Mouse (Mus musculus) spleen, adult 2 months (tissue): ENCODE data around the gene Timm10b. TPM values are rescaled to one million over a fixed set of nuclear protein-coding genes. Genes with fewer than 3 reads are reported as not detected.
A peak's percentile ranks its signal among the peaks of the same experiment; 100 is the strongest.

Experiments used
- DNase-seq, 2 experiments: peaks; one replicate each; pipeline versions ENCODE4 v3.0.0 to v3.0.0-alpha.2; 2012 to 2021; ENCODE audit warnings: low spot score in 2 of 2, low read depth in 1 of 2
- H3K27ac ChIP-seq: fragments of 200-500 bp; 2 replicates; pipeline ENCODE4 v1.5.1; 2012; ENCODE audit warnings: low read length, inconsistent platforms; ENCODE audit not compliant: insufficient read depth
- H3K27me3 ChIP-seq: fragments of 200-500 bp; 2 replicates; pipeline ENCODE4 v1.6.1; 2012; ENCODE audit warnings: mild to moderate bottlenecking, moderate library complexity, low read length, inconsistent platforms; ENCODE audit not compliant: control insufficient read depth, insufficient read depth
- H3K36me3 ChIP-seq: fragments of 200-500 bp; 2 replicates; pipeline ENCODE4 v1.6.1; 2012; ENCODE audit warnings: mild to moderate bottlenecking, low read length, inconsistent platforms; ENCODE audit not compliant: control insufficient read depth, insufficient read depth
- H3K4me1 ChIP-seq: fragments of 200-500 bp; 2 replicates; pipeline ENCODE4 v1.6.1; 2011; ENCODE audit warnings: inconsistent platforms; ENCODE audit not compliant: control insufficient read depth, insufficient read depth, insufficient read length
- H3K4me3 ChIP-seq: fragments of 200-500 bp; 2 replicates; pipeline ENCODE4 v1.5.1; 2011; ENCODE audit warnings: mild to moderate bottlenecking, inconsistent platforms; ENCODE audit not compliant: insufficient read depth, insufficient read length; ENCODE audit errors: extremely low read depth
- CTCF ChIP-seq: fragments of 200-500 bp; IDR thresholded peaks from 2 replicates; pipeline ENCODE4 v1.5.1; 2011; ENCODE audit warnings: mild to moderate bottlenecking, inconsistent platforms; ENCODE audit not compliant: insufficient read depth, insufficient read length, insufficient replicate concordance; ENCODE audit errors: extremely low read depth
- POLR2A ChIP-seq: fragments of 200-500 bp; IDR thresholded peaks from 2 replicates; pipeline ENCODE4 v1.6.1; 2011; ENCODE audit warnings: low read depth, low read length, inconsistent platforms
- WGBS: fragments of 180-500 bp; shearing (Covaris S2); methylation state at CpG from one replicate; pipeline ENCODE4 v1.1.7; 2018; 5-methylcytosine and 5-hydroxymethylcytosine counted together
- polyA plus RNA-seq: library from polyadenylated mRNA; depleted of rRNA; stranded (reverse); fragments of >200 nt; gene quantifications from 2 replicates; pipeline ENCODE4 v1.2.3, GENCODE M21; 2012

Gene Timm10b
- polyA plus RNA-seq, 1 experiment, result 87.3 TPM

DNA sequence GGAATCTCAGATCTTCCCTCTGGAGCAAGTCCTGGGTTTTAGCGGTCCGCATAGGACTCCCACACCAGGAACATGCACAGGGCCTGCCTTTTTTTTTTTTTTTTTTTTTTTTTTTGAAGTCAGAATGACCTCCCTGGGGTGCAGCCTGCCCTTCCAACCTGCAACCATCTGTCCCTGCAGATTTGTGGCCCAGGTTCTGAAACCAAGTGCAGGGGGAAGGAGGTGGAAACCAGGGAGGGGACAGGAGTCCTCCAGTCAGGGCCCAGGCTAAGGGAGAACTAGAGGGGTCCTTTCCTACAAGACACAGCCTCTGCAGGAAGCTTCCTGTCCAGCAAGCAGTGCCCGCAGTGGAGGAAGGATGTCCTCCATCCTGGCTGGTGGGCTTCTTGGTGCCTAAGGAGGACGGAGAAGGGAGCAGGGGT lies 7.3 kb upstream of the Timm10b start:
- Histone ChIP-seq H3K27ac (no peak overlapping the region), H3K4me1 (peaks cover 2% of the 10 kb centered on the region; the same call in 1 of the 2 replicates), H3K36me3 (0 out of 2 replicates have a peak, but pooled peaks cover 1% of the 10 kb centered on the region), H3K27me3 (0 out of 2 replicates have a peak, but pooled peaks cover 2% of the 10 kb centered on the region), H3K4me3 (peak overlapping the region; percentile 82)
- DNase-seq, result no peak
- TF ChIP-seq CTCF (no peak), POLR2A (no peak)
- 37% methylated on average over 4 of the region's 4 CpGs for WGBS

GRCm38 (mm10) chr7:105633127-105633800 lies 6.6 kb upstream of the Timm10b start, which contains the start of gene Trim3:
Gene Trim3 (minus strand): TSS chr7:105633571.
- TF ChIP-seq CTCF, result no peak
- no peak; the same call in 1 of the 2 replicates for TF ChIP-seq POLR2A
- peaks cover 2% of the 10 kb centered on the region; the same call in 1 of the 2 replicates for H3K4me1 ChIP-seq
- peak; percentile 15 to 84 for DNase-seq

DNA sequence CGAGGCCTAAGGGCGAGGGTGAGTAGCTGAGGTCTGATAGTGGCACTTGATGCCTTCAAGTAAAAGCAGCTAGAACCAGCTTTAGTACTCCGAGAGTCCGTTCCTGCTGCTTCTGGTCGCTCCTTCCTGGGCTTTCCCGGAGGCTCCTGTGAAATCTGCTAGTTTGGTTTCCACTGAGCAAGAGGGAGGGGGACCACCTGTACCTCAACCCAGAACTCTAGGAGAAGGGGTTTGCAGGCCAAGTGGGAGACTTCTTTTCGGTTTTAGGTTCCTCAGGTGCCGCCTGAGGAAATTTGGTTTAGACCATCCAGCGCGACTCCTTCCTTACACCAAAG lies 6.1 kb upstream of the Timm10b start:
- 3% methylated on average over 10 of the region's 10 CpGs for WGBS
- Histone ChIP-seq H3K36me3 (0 out of 2 replicates have a peak, but pooled peaks cover 1% of the 10 kb centered on the region), H3K27ac (0 out of 2 replicates have a peak overlapping the region, but pooled peaks have one; percentile 55), H3K4me3 (peak overlapping the region; percentile 82), H3K27me3 (0 out of 2 replicates have a peak, but pooled peaks cover 2% of the 10 kb centered on the region), H3K4me1 (peaks cover 2% of the 10 kb centered on the region; the same call in 1 of the 2 replicates)
- no peak for DNase-seq
- TF ChIP-seq POLR2A (no peak), CTCF (no peak)

More at GRCm38 (mm10) chr7:105633127-105633800, 6.6 kb upstream of the Timm10b start, which contains the start of gene Trim3:
- Histone ChIP-seq H3K27me3 (0 out of 2 replicates have a peak, but pooled peaks cover 2% of the 10 kb centered on the region), H3K27ac (0 out of 2 replicates have a peak within 1 kb of the TSS, but pooled peaks have one; percentile 55), H3K4me3 (peak within 1 kb of the TSS; percentile 82), H3K36me3 (0 out of 2 replicates have a peak, but pooled peaks cover 1% of the 10 kb centered on the region)
- WGBS, result under 1% methylated on average over 70 of the region's 71 CpGs

DNA sequence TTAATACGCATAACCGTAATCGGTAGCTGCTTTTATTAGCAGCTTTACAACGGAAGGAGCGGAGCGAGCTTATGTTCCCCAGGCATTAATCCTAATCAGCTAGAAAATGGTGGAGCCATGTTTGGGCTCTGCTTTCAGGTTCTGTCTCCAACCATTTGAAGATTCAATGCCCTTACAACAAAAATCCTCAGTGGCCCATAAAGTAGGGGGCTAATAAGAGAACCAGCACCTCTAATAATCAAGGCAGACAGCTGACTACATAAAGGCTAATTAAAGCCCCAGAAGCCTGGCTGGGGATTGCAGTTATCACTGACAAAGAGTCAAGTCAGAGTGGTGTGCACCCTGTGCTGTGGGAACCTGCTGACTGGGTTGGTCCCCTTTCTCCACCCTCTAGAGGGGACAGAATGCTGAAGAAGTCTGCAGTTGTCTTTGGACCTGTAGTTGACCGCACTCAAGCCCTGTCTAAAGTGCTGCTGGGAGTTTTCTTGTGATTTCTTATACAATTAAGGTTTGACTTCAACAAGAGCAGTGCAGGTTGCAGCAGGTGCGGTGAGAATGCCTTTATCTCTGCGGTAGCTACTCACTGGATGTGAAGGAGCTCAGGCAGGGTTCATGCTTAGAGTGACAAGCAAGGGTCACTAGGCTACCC lies 5.5 kb upstream of the Timm10b start:
- DNase-seq, result no peak
- 62% methylated on average over 9 of the region's 9 CpGs for WGBS
- peaks cover 2% of the 10 kb centered on the region; the same call in 1 of the 2 replicates for H3K4me1 ChIP-seq
- H3K36me3 ChIP-seq, result 0 out of 2 replicates have a peak, but pooled peaks cover 1% of the 10 kb centered on the region
- no peak for TF ChIP-seq POLR2A
- TF ChIP-seq CTCF, result no peak
- 0 out of 2 replicates have a peak, but pooled peaks cover 2% of the 10 kb centered on the region for H3K27me3 ChIP-seq
- H3K4me3 ChIP-seq, result no peak overlapping the region
- H3K27ac ChIP-seq, result no peak overlapping the region

- Histone ChIP-seq H3K4me3 (no peak overlapping the region), H3K36me3 (0 out of 2 replicates have a peak, but pooled peaks cover 1% of the 10 kb centered on the region), H3K27ac (no peak overlapping the region), H3K4me1 (peaks cover 2% of the 10 kb centered on the region; the same call in 1 of the 2 replicates), H3K27me3 (0 out of 2 replicates have a peak, but pooled peaks cover 2% of the 10 kb centered on the region)
- WGBS, result 84% methylated on average over 2 of the region's 2 CpGs
- DNase-seq, result no peak
- no peak for TF ChIP-seq POLR2A
- TF ChIP-seq CTCF, result no peak
Measured at GRCm38 (mm10) chr7:105635726-105636125, 4.1 kb upstream of the Timm10b start.

DNA sequence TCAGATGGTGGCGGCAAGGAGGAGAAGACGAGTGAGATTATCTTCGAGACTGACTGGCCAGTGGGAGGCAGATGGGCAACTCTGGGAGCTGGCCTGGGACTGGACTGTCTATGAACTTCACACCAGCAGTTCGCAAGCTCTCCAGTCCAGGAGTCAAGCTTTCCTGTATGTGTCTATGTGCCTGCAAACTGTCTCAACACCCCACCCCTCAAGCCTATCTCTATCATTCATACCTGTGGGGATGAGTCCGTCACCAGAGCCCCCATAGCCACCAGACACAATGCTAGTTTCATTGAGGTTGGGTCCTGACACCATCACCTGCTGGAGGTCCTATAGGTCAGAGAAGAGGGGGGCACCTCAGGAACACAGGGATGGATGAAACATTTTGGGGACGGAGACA lies 1.1 kb upstream of the Timm10b start:
- TF ChIP-seq POLR2A, result no peak
- no peak for TF ChIP-seq CTCF
- Histone ChIP-seq H3K27ac (no peak overlapping the region), H3K4me3 (no peak overlapping the region), H3K4me1 (peaks cover 7% of the 10 kb centered on the region; the same call in 1 of the 2 replicates), H3K36me3 (peaks cover 4% of the 10 kb centered on the region; the same call in 1 of the 2 replicates), H3K27me3 (no peaks in the 10 kb centered on the region)
- 94% methylated on average over 6 of the region's 6 CpGs for WGBS
- DNase-seq, result no peak

DNA sequence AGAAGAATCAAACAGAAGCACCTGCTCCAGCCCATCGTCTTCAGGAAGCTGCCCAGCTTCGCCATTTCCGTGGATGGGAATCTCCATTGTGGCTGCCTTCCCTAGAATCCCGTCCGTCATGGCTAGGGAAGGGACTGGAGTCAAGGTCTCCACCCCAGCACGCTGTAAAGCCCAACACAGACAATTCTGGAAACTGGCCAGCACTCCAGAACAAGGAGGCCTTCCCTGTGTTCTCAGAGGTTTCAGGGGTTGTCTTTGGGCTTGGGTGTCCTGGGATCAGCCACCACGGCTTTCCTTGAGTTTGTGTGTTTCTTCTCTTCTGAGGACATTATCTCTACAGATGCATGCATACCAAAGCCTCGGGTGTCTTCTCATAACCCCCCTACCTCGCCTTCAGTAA lies 552 bp upstream of the Timm10b start:
- peaks cover 7% of the 10 kb centered on the region; the same call in 1 of the 2 replicates for H3K4me1 ChIP-seq
- no peaks in the 10 kb centered on the region for H3K27me3 ChIP-seq
- H3K4me3 ChIP-seq, result no peak overlapping the region
- 80% methylated on average over 9 of the region's 9 CpGs for WGBS
- no peak for TF ChIP-seq CTCF
- no peak for TF ChIP-seq POLR2A
- H3K36me3 ChIP-seq, result peaks cover 4% of the 10 kb centered on the region; the same call in 1 of the 2 replicates
- no peak overlapping the region for H3K27ac ChIP-seq
- no peak for DNase-seq
